Mouse (Mus musculus): ENCODE data around the gene Hist1h2ba. TPM values are rescaled to one million over a fixed set of nuclear protein-coding genes. Genes with fewer than 3 reads are reported as not detected.

Gene Hist1h2ba
- total RNA-seq (2021) = not detected
- long read RNA-seq, experiment 1 = 0 reads
- long read RNA-seq, experiment 2 = 0 reads

GRCm38 (mm10) chr13:23933421-23934210 is at the start of gene Hist1h2ba:
TSS of gene Hist1h2ba (minus strand) at chr13:23934156.
- intact Hi-C loops (cut with DNase I) = no loop called here
- DNase-seq = no peak

- DNase-seq = no peak
- intact Hi-C loops (cut with DNase I) = no loop called here
These were observed 38.3 kb upstream of the Hist1h2ba start for GRCm38 (mm10) chr13:23972271-23972670.

GRCm38 (mm10) chr13:23971870-23972269 is 37.9 kb upstream of the Hist1h2ba start:
- no peak for DNase-seq
- intact Hi-C loops (cut with DNase I) = no loop called here

GRCm38 (mm10) chr13:23964909-23965308 is 31.0 kb upstream of the Hist1h2ba start:
- DNase-seq = no peak
- intact Hi-C loops (cut with DNase I) = no loop called here

- no peak for DNase-seq
- intact Hi-C loops (cut with DNase I) = no loop called here
These were observed 25.8 kb upstream of the Hist1h2ba start for GRCm38 (mm10) chr13:23959776-23960175.

GRCm38 (mm10) chr13:23950928-23951327 is 17.0 kb upstream of the Hist1h2ba start:
- intact Hi-C loops (cut with DNase I) = loop anchor here (2.0 kb wide), 1 partner anchor 118 kb away; no protein-coding TSS in a partner anchor
- no peak for DNase-seq

- intact Hi-C loops (cut with DNase I) = loop anchor here (2.0 kb wide), 1 partner anchor 117 kb away; no protein-coding TSS in a partner anchor
These were observed 15.7 kb upstream of the Hist1h2ba start for GRCm38 (mm10) chr13:23949484-23950246.

GRCm38 (mm10) chr13:23946254-23946653 is 12.3 kb upstream of the Hist1h2ba start:
- no peak for DNase-seq
- intact Hi-C loops (cut with DNase I) = no loop called here

More at GRCm38 (mm10) chr13:23949484-23950246, 15.7 kb upstream of the Hist1h2ba start:
- DNase-seq = no peak

GRCm38 (mm10) chr13:23942861-23943260 is 8.9 kb upstream of the Hist1h2ba start:
- intact Hi-C loops (cut with DNase I) = no loop called here
- no peak for DNase-seq

GRCm38 (mm10) chr13:23940291-23940690 is 6.3 kb upstream of the Hist1h2ba start:
- intact Hi-C loops (cut with DNase I) = no loop called here
- no peak for DNase-seq

- intact Hi-C loops (cut with DNase I) = no loop called here
- no peak for DNase-seq
These were observed 4.7 kb upstream of the Hist1h2ba start for GRCm38 (mm10) chr13:23938699-23939098.

GRCm38 (mm10) chr13:23934211-23934520 is 210 bp upstream of the Hist1h2ba start, which contains the start of gene Hist1h2aa:
TSS of gene Hist1h2aa (plus strand) at chr13:23934462.
- intact Hi-C loops (cut with DNase I) = no loop called here
- DNase-seq = no peak

- intact Hi-C loops (cut with DNase I) = no loop called here
- no peak for DNase-seq
These were observed 3.1 kb downstream of the Hist1h2ba start for GRCm38 (mm10) chr13:23930904-23931303.

GRCm38 (mm10) chr13:23930461-23930860 is 3.5 kb downstream of the Hist1h2ba start:
- DNase-seq = no peak
- intact Hi-C loops (cut with DNase I) = no loop called here

GRCm38 (mm10) chr13:23928637-23929036 is 5.3 kb downstream of the Hist1h2ba start:
- DNase-seq = no peak

GRCm38 (mm10) chr13:23925792-23926191 is 8.2 kb downstream of the Hist1h2ba start:
- intact Hi-C loops (cut with DNase I) = no loop called here

More at GRCm38 (mm10) chr13:23928637-23929036, 5.3 kb downstream of the Hist1h2ba start:
- intact Hi-C loops (cut with DNase I) = no loop called here

GRCm38 (mm10) chr13:23917674-23918073 is 16.3 kb downstream of the Hist1h2ba start:
- no peak for DNase-seq
- intact Hi-C loops (cut with DNase I) = no loop called here

More at GRCm38 (mm10) chr13:23925792-23926191, 8.2 kb downstream of the Hist1h2ba start:
- DNase-seq = no peak

GRCm38 (mm10) chr13:23916132-23916531 is 17.8 kb downstream of the Hist1h2ba start:
- DNase-seq = no peak
- intact Hi-C loops (cut with DNase I) = no loop called here

GRCm38 (mm10) chr13:23914376-23915167 is 19.4 kb downstream of the Hist1h2ba start, which contains the start of gene Slc17a4:
TSS of gene Slc17a4 (minus strand) at chr13:23915009.
- intact Hi-C loops (cut with DNase I) = no loop called here
- no peak for DNase-seq

- intact Hi-C loops (cut with DNase I) = no loop called here
- no peak for DNase-seq
These were observed 20.1 kb downstream of the Hist1h2ba start for GRCm38 (mm10) chr13:23913791-23914306.

Data from gastrocnemius, postnatal 36 days (tissue).